Mouse (Mus musculus): ENCODE results near the gene Eml3. TPM values are rescaled to one million over a fixed set of nuclear protein-coding genes. Genes with fewer than 3 reads are reported as not detected.

The Eml3 gene
- polyA plus RNA-seq (2015; fragmentation: Nextera tagmentation; extraction: Ambion mirVana), result 8.0 and 9.5 TPM in 2 replicates

DNA sequence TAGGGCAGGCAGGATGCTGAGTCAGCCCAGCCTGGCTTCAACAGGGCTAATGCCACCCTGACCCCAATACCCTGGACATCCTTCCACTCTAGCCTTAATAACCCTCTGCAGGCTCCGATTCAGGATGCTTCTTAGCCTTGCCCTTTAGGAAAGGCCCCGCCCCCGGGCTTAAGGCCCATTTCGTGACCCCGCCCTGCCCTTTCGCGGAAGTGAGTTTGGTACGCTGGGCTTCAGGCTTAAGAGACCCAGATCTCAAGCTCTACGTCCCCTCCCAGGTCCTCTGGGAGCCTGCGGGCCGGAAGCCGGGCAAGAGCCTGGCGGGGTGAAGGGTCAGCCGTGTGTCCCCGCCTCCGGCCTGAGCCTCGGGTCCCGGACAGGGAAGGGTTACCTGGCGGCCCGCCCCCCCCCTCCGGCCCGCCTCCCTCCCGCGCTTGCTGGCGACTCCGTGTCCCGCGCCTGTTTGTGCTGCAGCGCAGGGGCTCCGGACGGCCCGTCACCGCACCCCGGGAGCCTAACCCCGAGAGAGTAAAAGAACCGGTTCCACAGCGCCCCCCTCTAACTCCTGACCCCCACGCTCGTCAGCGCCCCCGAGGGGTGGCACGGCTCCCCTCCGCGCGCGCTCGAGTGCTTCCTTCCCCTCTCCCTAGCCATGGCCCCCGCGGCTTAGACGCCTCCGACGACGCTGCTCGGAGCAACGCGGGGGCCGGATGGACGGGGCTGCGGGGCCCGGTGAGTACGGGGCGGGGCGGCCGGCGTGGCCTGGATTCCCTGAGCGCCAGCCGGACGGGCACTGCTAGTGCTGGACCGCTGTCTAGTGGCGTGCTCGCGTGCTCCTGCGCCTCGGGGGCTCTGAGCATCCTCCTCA lies at the start of gene Eml3, which contains the start of gene Rom1:
TSS of gene Eml3 (plus strand) at position 329 of the 865 bp plus-strand sequence.
TSS of gene Rom1 (minus strand) at position 133 of the 865 bp plus-strand sequence.
- peaks cover 28% of the 10 kb centered on the region for H3K4me1 ChIP-seq (ENCODE audit: insufficient read depth)
- WGBS (ENCODE audit: insufficient replicate concordance), result under 1% methylated on average over 69 of the region's 74 CpGs

DNA sequence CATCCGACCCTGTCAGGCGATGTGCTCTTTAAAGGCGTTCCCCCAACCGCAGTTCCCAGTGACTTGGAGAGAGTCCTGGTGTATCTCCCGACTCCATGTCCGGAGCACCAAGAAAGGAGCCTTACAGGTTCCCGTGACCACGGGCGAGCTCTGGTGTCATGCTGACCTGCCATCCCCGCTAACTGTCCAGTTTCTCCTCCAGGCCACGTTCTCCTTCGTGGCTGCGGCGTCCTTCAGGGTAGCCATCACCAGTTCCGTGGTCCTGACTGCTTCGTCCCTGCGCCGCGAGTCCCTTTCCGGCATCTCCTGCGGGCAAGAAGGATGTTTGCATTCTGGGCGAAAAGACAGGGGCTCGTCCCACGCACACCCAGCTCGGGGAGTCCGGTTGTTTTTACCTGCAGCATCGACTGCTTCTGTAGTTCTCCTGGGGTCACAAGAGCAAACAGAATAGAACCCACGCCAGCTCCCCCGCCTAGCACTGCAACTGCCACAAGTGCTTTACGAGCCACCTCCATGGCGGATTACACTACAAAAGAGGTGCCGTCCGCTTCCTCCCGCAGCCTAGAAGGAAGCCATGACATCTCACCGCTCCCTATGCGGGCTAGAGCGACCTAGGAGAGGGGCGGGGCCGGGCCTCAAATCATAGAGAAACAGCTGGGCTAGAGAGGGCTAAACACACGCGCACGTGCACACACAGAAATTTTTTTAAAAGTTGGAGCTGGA lies 48.9 kb upstream of the Eml3 start, which contains the start of gene Uqcc3:
TSS of gene Uqcc3 (minus strand) at position 613 of the 723 bp plus-strand sequence.
- WGBS (ENCODE audit: insufficient replicate concordance), result under 1% methylated on average over 42 of the region's 42 CpGs

More for the DNA sequence above, at the start of gene Eml3, which contains the start of gene Rom1:
- Histone ChIP-seq H3K4me3 (ENCODE audit: low read depth, low read length) (peak within 1 kb of the TSS; percentile 72), H3K27ac (ENCODE audit: low read depth) (peak within 1 kb of the TSS; percentile 91), H3K4me2 (ENCODE audit: low read depth, low read length) (peak within 1 kb of the TSS; percentile 93), H3K36me3 (replicated peaks; ENCODE audit: insufficient read depth, low read length) (peaks cover 40% of the 10 kb centered on the region), H3K27me3 (ENCODE audit: insufficient read depth, low read length) (no peaks in the 10 kb centered on the region), H3K9me3 (ENCODE audit: low read length) (no peaks in the 10 kb centered on the region), H3K9ac (replicated peaks) (peak within 1 kb of the TSS; percentile 84)
- DNase-seq (peak; percentile 90), ATAC-seq (peak; percentile 79)
- TF ChIP-seq EP300 (IDR thresholded peaks at IDR 0.05; ENCODE audit: low read depth) (no peak), CTCF (IDR thresholded peaks at IDR 0.05; ENCODE audit: low read depth) (peak; percentile 70)

DNA sequence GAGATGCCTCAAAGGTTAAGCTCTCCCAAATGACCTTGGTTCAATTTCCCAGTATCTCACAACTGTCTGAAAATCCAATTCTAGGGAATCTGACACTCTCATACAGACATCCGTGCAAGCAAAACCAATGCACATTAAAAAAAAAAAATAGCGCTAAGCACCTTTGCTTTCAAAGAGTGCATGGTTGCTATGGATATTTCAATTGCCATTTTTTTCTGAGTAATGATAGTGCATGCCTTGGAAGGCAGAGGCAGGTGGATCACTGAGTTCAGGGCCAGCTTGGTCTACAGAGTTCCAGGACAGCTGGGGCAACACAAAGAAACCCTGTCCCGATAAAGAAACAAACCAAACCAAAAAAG lies 48.3 kb upstream of the Eml3 start:
- H3K27ac ChIP-seq (ENCODE audit: low read depth), result no peak overlapping the region
- ATAC-seq, result no peak; the same call in 1 of the 2 replicates
- 8% methylated on average over 3 of the region's 3 CpGs for WGBS (ENCODE audit: insufficient replicate concordance)

More for the DNA sequence above, 48.9 kb upstream of the Eml3 start, which contains the start of gene Uqcc3:
- ATAC-seq (peak; percentile 98), DNase-seq (peak; percentile 89)
- peaks cover 10% of the 10 kb centered on the region for H3K4me1 ChIP-seq (ENCODE audit: insufficient read depth)
- no peaks in the 10 kb centered on the region for H3K9me3 ChIP-seq (ENCODE audit: low read length)
- no peaks in the 10 kb centered on the region for H3K27me3 ChIP-seq (ENCODE audit: insufficient read depth, low read length)
- peak within 1 kb of the TSS; percentile 94 for H3K4me3 ChIP-seq (ENCODE audit: low read depth, low read length)
- H3K4me2 ChIP-seq (ENCODE audit: low read depth, low read length), result peak within 1 kb of the TSS; percentile 98
- peak within 1 kb of the TSS; percentile 88 for H3K9ac ChIP-seq (replicated peaks)
- no peak for TF ChIP-seq CTCF (IDR thresholded peaks at IDR 0.05; ENCODE audit: low read depth)
- no peak for TF ChIP-seq EP300 (IDR thresholded peaks at IDR 0.05; ENCODE audit: low read depth)
- peak within 1 kb of the TSS; percentile 89 for H3K27ac ChIP-seq (ENCODE audit: low read depth)
- peaks cover 15% of the 10 kb centered on the region for H3K36me3 ChIP-seq (replicated peaks; ENCODE audit: insufficient read depth, low read length)

DNA sequence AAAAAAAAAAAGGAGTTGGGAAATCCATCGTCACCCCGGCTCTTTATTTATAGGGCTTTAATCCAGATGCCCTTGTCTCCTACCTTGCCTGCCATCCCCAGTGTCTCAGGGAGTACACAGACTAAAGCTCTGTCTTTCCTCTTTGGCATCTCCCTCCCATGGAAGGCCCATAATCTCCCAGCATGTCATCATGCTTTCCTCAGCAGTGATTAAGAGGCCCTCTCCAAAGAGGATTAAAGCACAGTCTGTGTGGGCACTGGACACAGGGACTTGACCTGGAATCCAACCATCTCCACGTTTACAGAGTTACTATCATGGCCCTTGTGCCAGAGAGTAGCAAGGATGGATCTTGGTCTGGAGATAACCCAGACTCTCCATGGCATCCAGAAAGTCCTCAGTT lies 45.7 kb upstream of the Eml3 start, which contains the start of the genes Lbhd1 and Gm49403:
TSS of gene Lbhd1 (plus strand) at position 117 of the 400 bp plus-strand sequence.
TSS of gene Gm49403 (plus strand) at position 315 of the 400 bp plus-strand sequence.
- no peaks in the 10 kb centered on the region for H3K27me3 ChIP-seq (ENCODE audit: insufficient read depth, low read length)
- H3K4me3 ChIP-seq (ENCODE audit: low read depth, low read length), result no peak within 1 kb of the TSS
- H3K4me1 ChIP-seq (ENCODE audit: insufficient read depth), result peaks cover 18% of the 10 kb centered on the region
- H3K36me3 ChIP-seq (replicated peaks; ENCODE audit: insufficient read depth, low read length), result no peaks in the 10 kb centered on the region
- DNase-seq, result no peak
- H3K27ac ChIP-seq (ENCODE audit: low read depth), result no peak within 1 kb of the TSS
- no peaks in the 10 kb centered on the region for H3K9me3 ChIP-seq (ENCODE audit: low read length)
- TF ChIP-seq CTCF (IDR thresholded peaks at IDR 0.05; ENCODE audit: low read depth) (no peak), EP300 (IDR thresholded peaks at IDR 0.05; ENCODE audit: low read depth) (no peak)
- H3K4me2 ChIP-seq (ENCODE audit: low read depth, low read length), result no peak within 1 kb of the TSS
- no peak within 1 kb of the TSS for H3K9ac ChIP-seq (replicated peaks)
- 79% methylated on average over 3 of the region's 3 CpGs for WGBS (ENCODE audit: insufficient replicate concordance)
- no peak for ATAC-seq

More for the DNA sequence above, 48.3 kb upstream of the Eml3 start:
- Histone ChIP-seq H3K9me3 (ENCODE audit: low read length) (no peaks in the 10 kb centered on the region), H3K4me3 (ENCODE audit: low read depth, low read length) (peak overlapping the region; percentile 94), H3K4me2 (ENCODE audit: low read depth, low read length) (peak overlapping the region; percentile 98), H3K4me1 (ENCODE audit: insufficient read depth) (peaks cover 10% of the 10 kb centered on the region), H3K27me3 (ENCODE audit: insufficient read depth, low read length) (no peaks in the 10 kb centered on the region), H3K9ac (replicated peaks) (peak overlapping the region; percentile 53), H3K36me3 (replicated peaks; ENCODE audit: insufficient read depth, low read length) (peaks cover 11% of the 10 kb centered on the region)
- TF ChIP-seq EP300 (IDR thresholded peaks at IDR 0.05; ENCODE audit: low read depth), result no peak
- DNase-seq, result no peak

DNA sequence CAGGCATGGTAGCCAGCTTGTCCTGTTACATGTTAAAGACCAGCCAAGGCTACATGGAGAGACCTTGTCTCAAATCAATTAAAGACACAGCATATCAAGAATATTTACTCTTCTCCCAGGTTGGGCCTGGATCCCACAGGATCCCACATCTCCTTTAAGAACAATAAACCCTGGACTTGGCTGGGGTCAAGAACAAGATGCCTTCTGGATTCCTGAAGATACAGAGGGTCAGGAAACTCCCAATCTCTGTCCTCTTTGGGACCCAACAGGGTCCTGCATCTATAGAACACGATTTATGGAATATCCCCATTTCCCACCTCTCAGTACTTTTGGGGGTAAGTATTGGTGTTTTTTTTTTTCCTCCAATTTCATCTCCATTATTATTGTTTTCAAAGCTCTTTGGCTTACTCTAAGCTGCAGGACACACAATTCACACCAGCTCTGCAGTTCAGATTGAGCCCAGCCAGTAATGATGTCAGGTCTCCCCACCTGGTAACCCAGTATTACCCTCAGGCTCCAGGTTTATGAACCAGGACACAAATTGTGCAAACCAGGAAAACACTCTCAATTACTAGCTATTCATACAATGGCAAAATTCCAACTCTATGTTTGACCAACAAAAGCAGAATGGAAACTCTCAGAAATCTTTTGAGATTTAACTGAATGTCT lies 42.3 kb upstream of the Eml3 start:
- no peak for TF ChIP-seq CTCF (IDR thresholded peaks at IDR 0.05; ENCODE audit: low read depth)
- TF ChIP-seq EP300 (IDR thresholded peaks at IDR 0.05; ENCODE audit: low read depth), result no peak
- H3K4me2 ChIP-seq (ENCODE audit: low read depth, low read length), result peak overlapping the region; percentile 70
- H3K9me3 ChIP-seq (ENCODE audit: low read length), result no peaks in the 10 kb centered on the region
- peaks cover 15% of the 10 kb centered on the region for H3K4me1 ChIP-seq (ENCODE audit: insufficient read depth)
- ATAC-seq (no peak), DNase-seq (no peak)
- H3K27me3 ChIP-seq (ENCODE audit: insufficient read depth, low read length), result no peaks in the 10 kb centered on the region
- H3K36me3 ChIP-seq (replicated peaks; ENCODE audit: insufficient read depth, low read length), result peaks cover 10% of the 10 kb centered on the region; the same call in 1 of the 2 replicates
- peak overlapping the region; percentile 79; the same call in 1 of the 2 replicates for H3K27ac ChIP-seq (ENCODE audit: low read depth)
- no peak overlapping the region for H3K9ac ChIP-seq (replicated peaks)
- WGBS (ENCODE audit: insufficient replicate concordance), result 56% methylated on average over 1 of the region's 1 CpGs
- H3K4me3 ChIP-seq (ENCODE audit: low read depth, low read length), result no peak overlapping the region

All from liver, postnatal 0 days (tissue).